Mouse (Mus musculus) CH12.LX (cell line): ENCODE measurements at regions not wholly inside any gene's neighbourhood (a gene's known extent, or its start where the extent isn't known, plus 50 kb on each side); places are given as distances from the start of the nearest gene placed in this dataset.
"Not testable (repeated sequence)": the region's sequence is repeated elsewhere in the genome, so short reads cannot be mapped to it uniquely, and the experiment has no call there.

Experiments
- DNase-seq: peaks from one replicate; pipeline ENCODE4 v3.0.0-alpha.2; 2013; ENCODE audit errors: extremely low read depth
- H3K27ac ChIP-seq: 2 replicates; pipeline ENCODE4 v1.5.1; 2012; ENCODE audit warnings: low read depth, mild to moderate bottlenecking, control low read depth, moderate library complexity; ENCODE audit not compliant: insufficient read depth
- H3K27me3 ChIP-seq: replicated peaks from 2 replicates; pipeline ENCODE3; 2012; ENCODE audit warnings: inconsistent platforms
- H3K36me3 ChIP-seq, 2 experiments: replicated peaks in 1 of 2; 2 replicates each; pipeline versions ENCODE3 to v1.6.1; 2012; ENCODE audit warnings: inconsistent platforms in 1 of 2, low read length in 1 of 2, mild to moderate bottlenecking in 1 of 2, mixed read lengths in 1 of 2, moderate library complexity in 1 of 2; ENCODE audit not compliant: control insufficient read depth in 1 of 2, insufficient read depth in 1 of 2
- H3K4me1 ChIP-seq, 2 experiments: 2 replicates each; pipeline ENCODE4 v1.6.1; 2012; ENCODE audit warnings: inconsistent platforms in 1 of 2, moderate library complexity in 1 of 2; ENCODE audit not compliant: insufficient read depth in 2 of 2, control insufficient read depth in 1 of 2
- H3K4me2 ChIP-seq: 2 replicates; pipeline ENCODE4 v1.6.1; 2012; ENCODE audit warnings: low read depth, mild to moderate bottlenecking, control low read depth; ENCODE audit not compliant: poor library complexity, insufficient read depth, severe bottlenecking
- H3K4me3 ChIP-seq, 3 experiments: fragments of 150-350 bp in 1 of 3; sonication (generic) in 1 of 3; replicated peaks in 1 of 3; 2 replicates each; pipeline versions ENCODE3 to v1.5.1; 2011 to 2012; ENCODE audit warnings: low read depth in 2 of 3, low read length in 2 of 3, mild to moderate bottlenecking in 2 of 3, moderate library complexity in 2 of 3, control low read depth in 1 of 3, improper control_type of control experiment in 1 of 3, inconsistent platforms in 1 of 3, mixed read lengths in 1 of 3; ENCODE audit not compliant: poor library complexity in 1 of 3
- H3K79me2 ChIP-seq: replicated peaks from 2 replicates; pipeline ENCODE4 v1.6.1; 2012; ENCODE audit warnings: mild to moderate bottlenecking, moderate library complexity; ENCODE audit not compliant: control insufficient read depth, poor library complexity, insufficient read depth, severe bottlenecking; ENCODE audit errors: extremely low read depth
- H3K9ac ChIP-seq: 2 replicates; pipeline ENCODE4 v1.6.1; 2012; ENCODE audit warnings: low read depth, mild to moderate bottlenecking, control low read depth, moderate library complexity; ENCODE audit not compliant: insufficient read depth
- H3K9me3 ChIP-seq: replicated peaks from 2 replicates; pipeline ENCODE3; 2012; ENCODE audit warnings: low read length, inconsistent platforms, mixed read lengths
- CHD1 ChIP-seq: IDR thresholded peaks from 2 replicates; pipeline ENCODE4 v1.6.1; 2012; ENCODE audit warnings: low read depth, low read length, improper control_type of control experiment, inconsistent platforms
- CTCF ChIP-seq, 2 experiments: IDR thresholded peaks in 1 of 2; conservative IDR thresholded peaks in 1 of 2; 2 replicates each; pipeline ENCODE4 v1.5.1; 2011 to 2012; ENCODE audit warnings: low read depth in 2 of 2, low read length in 2 of 2, improper control_type of control experiment in 1 of 2, inconsistent platforms in 1 of 2, mild to moderate bottlenecking in 1 of 2, moderate library complexity in 1 of 2
- E2F4 ChIP-seq: IDR thresholded peaks from 2 replicates; pipeline ENCODE4 v1.6.1; 2011; ENCODE audit warnings: low read depth, low read length, improper control_type of control experiment; ENCODE audit not compliant: insufficient replicate concordance
- ELF1 ChIP-seq: IDR thresholded peaks from 2 replicates; pipeline ENCODE4 v1.6.1; 2014; ENCODE audit warnings: low read depth, mild to moderate bottlenecking, inconsistent platforms, low read length, improper control_type of control experiment
- EP300 ChIP-seq: IDR thresholded peaks from 2 replicates; pipeline ENCODE4 v1.6.1; 2011; ENCODE audit warnings: low read length, improper control_type of control experiment
- KAT2A ChIP-seq: IDR thresholded peaks from 2 replicates; pipeline ENCODE4 v1.6.1; 2012; ENCODE audit warnings: low read length, improper control_type of control experiment, inconsistent platforms; ENCODE audit not compliant: insufficient replicate concordance
- MAFK ChIP-seq: IDR thresholded peaks from 2 replicates; pipeline ENCODE4 v1.6.1; 2011; ENCODE audit warnings: low read length, improper control_type of control experiment; ENCODE audit not compliant: insufficient replicate concordance
- MAX ChIP-seq: IDR thresholded peaks from 2 replicates; pipeline ENCODE4 v1.6.1; 2011; ENCODE audit warnings: low read length, improper control_type of control experiment
- MAZ ChIP-seq: IDR thresholded peaks from 2 replicates; pipeline ENCODE4 v1.6.1; 2012; ENCODE audit warnings: low read depth, mild to moderate bottlenecking, inconsistent platforms, low read length, improper control_type of control experiment, moderate library complexity
- PAX5 ChIP-seq: IDR thresholded peaks from 2 replicates; pipeline ENCODE4 v1.6.1; 2012; ENCODE audit warnings: low read length, inconsistent platforms, mixed read lengths
- POLR2A ChIP-seq: IDR thresholded peaks from 2 replicates; pipeline ENCODE4 v1.6.1; 2011; ENCODE audit warnings: low read depth, mild to moderate bottlenecking, improper control_type of control experiment, low read length
- POLR2AphosphoS2 ChIP-seq: IDR thresholded peaks from 2 replicates; pipeline ENCODE4 v1.6.1; 2011; ENCODE audit warnings: low read depth, low read length, improper control_type of control experiment
- RAD21 ChIP-seq: IDR thresholded peaks from 2 replicates; pipeline ENCODE4 v1.6.1; 2011; ENCODE audit warnings: low read depth, mild to moderate bottlenecking, low read length, improper control_type of control experiment, moderate library complexity
- SMC3 ChIP-seq: IDR thresholded peaks from 2 replicates; pipeline ENCODE4 v1.6.1; 2011; ENCODE audit warnings: low read depth, low read length, improper control_type of control experiment
- UBTF ChIP-seq: IDR thresholded peaks from 2 replicates; pipeline ENCODE4 v1.6.1; 2012; ENCODE audit warnings: low read depth, mild to moderate bottlenecking, inconsistent platforms, low read length, improper control_type of control experiment, moderate library complexity
- USF1 ChIP-seq: IDR thresholded peaks from 2 replicates; pipeline ENCODE4 v1.6.1; 2014; ENCODE audit warnings: low read depth, mild to moderate bottlenecking, inconsistent platforms, low read length, improper control_type of control experiment
- USF2 ChIP-seq: conservative IDR thresholded peaks from 2 replicates; pipeline ENCODE4 v1.6.1; 2011; ENCODE audit warnings: low read depth, low read length, improper control_type of control experiment
- ZC3H11A ChIP-seq: IDR thresholded peaks from 2 replicates; pipeline ENCODE4 v1.6.1; 2012; ENCODE audit warnings: low read depth, mild to moderate bottlenecking, inconsistent platforms, low read length, improper control_type of control experiment
- ZKSCAN1 ChIP-seq: IDR thresholded peaks from 2 replicates; pipeline ENCODE4 v1.6.1; 2012; ENCODE audit warnings: low read depth, inconsistent platforms, low read length, improper control_type of control experiment, borderline replicate concordance
- ZNF384 ChIP-seq: IDR thresholded peaks from 2 replicates; pipeline ENCODE4 v1.6.1; 2012; ENCODE audit warnings: low read depth, low read length, improper control_type of control experiment, inconsistent platforms
- dilution Hi-C: fragments of 300-500 bp; cut with MboI; formaldehyde crosslinking; loops from 2 replicates; pipeline ENCODE4 v1.14.3; 2020; ENCODE audit warnings: low sequenced_read_pairs; ENCODE audit not compliant: extremely low pct_unique_long_range_greater_than_20kb, extremely low pct_ligation_motif_present
- in situ Hi-C: fragments of 300-500 bp; cut with MboI; formaldehyde crosslinking; loops from 3 replicates; pipeline ENCODE4 v1.14.3; 2019; ENCODE audit warnings: low sequenced_read_pairs, low pct_ligation_motif_present, low pct_unique_long_range_greater_than_20kb, mixed read lengths

DNA sequence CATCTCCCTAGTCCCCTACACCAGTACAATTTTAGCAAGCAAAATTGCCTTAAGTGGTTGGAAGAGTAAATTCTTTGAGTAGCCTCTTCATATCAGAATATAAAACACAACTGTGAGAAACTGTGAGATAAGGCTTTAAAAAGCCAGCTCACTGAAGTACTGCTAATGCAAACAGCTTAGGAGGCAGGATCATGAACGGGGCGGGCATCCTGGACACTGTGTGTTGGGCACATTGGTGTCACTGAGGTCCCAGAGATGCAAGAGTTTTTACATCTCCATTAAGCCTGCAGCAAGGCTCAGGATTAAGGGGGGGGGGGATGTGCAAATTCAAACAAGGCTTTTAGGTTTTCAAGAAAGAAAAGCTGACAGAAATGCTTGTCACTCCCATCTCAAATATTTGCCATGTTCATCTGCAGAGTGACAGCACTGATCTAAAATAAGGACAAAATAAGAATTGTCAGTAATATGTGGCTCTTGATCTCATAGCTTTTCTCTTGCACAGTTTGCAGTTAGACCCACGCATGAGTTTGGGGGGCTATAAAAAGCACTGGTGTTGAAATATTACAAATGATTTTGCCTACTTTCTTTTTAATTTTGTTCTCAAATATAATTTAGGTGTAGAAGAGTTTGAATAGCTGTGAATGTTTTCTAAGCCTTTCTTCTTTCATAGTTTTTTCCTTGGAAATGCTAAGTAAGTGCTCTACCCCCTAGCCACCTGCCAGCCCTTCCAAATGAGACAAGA, 156.2 kb downstream of the Enc1 start:
- H3K36me3 ChIP-seq = no peaks in the 10 kb centered on the region
- TF ChIP-seq MAX = no peak
- TF ChIP-seq SMC3 = no peak
- TF ChIP-seq MAFK = no peak
- no peak for TF ChIP-seq USF2
- no peak for TF ChIP-seq ELF1
- no peak for TF ChIP-seq RAD21
- no peak for TF ChIP-seq CHD1
- no peak for TF ChIP-seq ZKSCAN1
- no peak for TF ChIP-seq KAT2A
- TF ChIP-seq ZC3H11A = no peak
- no peak for TF ChIP-seq PAX5
- TF ChIP-seq POLR2AphosphoS2 = no peak
- TF ChIP-seq ZNF384 = no peak
- TF ChIP-seq EP300 = no peak
- no peak for TF ChIP-seq E2F4
- TF ChIP-seq MAZ = no peak
- TF ChIP-seq USF1 = no peak
- TF ChIP-seq POLR2A = no peak
- no peak for TF ChIP-seq UBTF
- no peak for TF ChIP-seq CTCF (conservative IDR thresholded peaks at IDR 0.05 in 1 of 2, IDR thresholded peaks at IDR 0.05 in 1 of 2; ENCODE audit: low read depth in 2 of 2, low read length in 2 of 2)
- no peak overlapping the region for H3K9ac ChIP-seq
- in situ Hi-C loops (no loop called here), dilution Hi-C loops (no loop called here)
- H3K27ac ChIP-seq = no peak overlapping the region
- no peak overlapping the region for H3K4me3 ChIP-seq
- DNase-seq = no peak
- H3K79me2 ChIP-seq = no peaks in the 10 kb centered on the region; the same call in 1 of the 2 replicates
- H3K4me2 ChIP-seq = no peak overlapping the region
- H3K27me3 ChIP-seq = no peaks in the 10 kb centered on the region
- peaks cover 23% of the 10 kb centered on the region for H3K9me3 ChIP-seq
- no peaks in the 10 kb centered on the region for H3K4me1 ChIP-seq

DNA sequence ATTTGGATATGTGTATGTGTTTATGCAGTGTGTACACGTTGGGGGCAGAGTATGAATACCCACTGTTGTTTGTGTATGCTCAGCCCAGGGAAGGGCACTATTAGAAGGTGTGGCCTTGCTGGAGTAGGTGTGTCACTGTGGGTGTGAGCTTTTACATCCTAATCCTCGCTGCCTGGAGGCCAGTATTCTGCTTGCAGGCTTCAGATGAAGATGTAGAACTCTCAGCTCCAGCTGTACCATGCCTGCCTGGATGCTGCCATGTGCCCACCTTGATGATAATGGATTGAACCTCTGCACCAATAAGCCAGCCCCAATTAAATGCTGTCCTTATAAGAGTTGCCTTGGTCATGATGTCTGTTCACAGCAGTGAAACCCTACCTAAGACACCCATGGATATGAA, 155.4 kb downstream of the Enc1 start:
- H3K79me2 ChIP-seq, H3K4me2 ChIP-seq, H3K27me3 ChIP-seq, H3K36me3 ChIP-seq, DNase-seq, dilution Hi-C loops, H3K4me1 ChIP-seq, H3K27ac ChIP-seq, H3K9ac ChIP-seq, in situ Hi-C loops, H3K4me3 ChIP-seq: not testable (repeated sequence)
- peaks cover 21% of the 10 kb centered on the region for H3K9me3 ChIP-seq
